Mouse (Mus musculus): ENCODE results near the gene Gm614. TPM values are rescaled to one million over a fixed set of nuclear protein-coding genes. Genes with fewer than 3 reads are reported as not detected.
A peak's percentile ranks its signal among the peaks of the same experiment; 100 is the strongest.

Gene Gm614
- total RNA-seq, 4 experiments from 2014 or later, result not detected

DNA sequence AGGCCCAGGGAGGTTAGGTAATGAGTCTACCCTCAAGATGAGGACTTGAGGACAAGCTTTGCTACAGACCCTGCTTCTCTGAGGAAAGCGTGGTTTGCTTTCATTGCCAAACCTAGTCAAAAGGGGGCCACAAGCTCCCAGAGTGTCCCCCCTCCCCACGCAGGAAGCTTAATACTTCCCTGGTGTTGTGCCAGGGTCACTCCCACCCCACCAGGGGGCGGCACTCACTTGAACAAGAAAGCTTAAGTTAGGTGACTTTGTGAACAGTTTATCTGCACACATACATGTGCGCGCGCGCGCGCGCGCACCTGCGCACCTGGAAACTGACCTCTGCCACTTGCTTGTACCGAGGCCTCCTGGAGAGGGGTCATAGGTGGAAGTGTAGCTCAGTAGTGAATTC lies 7.2 kb downstream of the Gm614 start:
- no peak for DNase-seq

DNA sequence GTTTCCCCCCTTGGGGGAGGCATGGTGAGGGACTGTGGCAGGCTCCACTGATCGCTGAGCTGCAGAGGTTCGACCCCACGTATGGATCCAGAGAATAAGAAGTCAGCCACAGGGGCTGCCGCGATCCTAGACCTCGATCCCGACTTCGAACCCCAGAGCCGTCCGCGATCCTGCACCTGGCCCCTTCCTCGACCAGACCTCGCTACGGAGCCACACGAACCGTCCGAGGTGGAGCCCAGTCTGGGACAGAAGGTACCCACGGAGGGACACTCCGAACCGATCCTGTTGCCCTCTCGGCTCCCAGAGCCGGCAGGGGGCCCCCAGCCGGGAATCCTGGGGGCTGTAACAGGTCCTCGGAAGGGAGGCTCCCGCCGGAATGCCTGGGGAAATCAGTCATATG lies 9.1 kb downstream of the Gm614 start:
- DNase-seq, result no peak

DNA sequence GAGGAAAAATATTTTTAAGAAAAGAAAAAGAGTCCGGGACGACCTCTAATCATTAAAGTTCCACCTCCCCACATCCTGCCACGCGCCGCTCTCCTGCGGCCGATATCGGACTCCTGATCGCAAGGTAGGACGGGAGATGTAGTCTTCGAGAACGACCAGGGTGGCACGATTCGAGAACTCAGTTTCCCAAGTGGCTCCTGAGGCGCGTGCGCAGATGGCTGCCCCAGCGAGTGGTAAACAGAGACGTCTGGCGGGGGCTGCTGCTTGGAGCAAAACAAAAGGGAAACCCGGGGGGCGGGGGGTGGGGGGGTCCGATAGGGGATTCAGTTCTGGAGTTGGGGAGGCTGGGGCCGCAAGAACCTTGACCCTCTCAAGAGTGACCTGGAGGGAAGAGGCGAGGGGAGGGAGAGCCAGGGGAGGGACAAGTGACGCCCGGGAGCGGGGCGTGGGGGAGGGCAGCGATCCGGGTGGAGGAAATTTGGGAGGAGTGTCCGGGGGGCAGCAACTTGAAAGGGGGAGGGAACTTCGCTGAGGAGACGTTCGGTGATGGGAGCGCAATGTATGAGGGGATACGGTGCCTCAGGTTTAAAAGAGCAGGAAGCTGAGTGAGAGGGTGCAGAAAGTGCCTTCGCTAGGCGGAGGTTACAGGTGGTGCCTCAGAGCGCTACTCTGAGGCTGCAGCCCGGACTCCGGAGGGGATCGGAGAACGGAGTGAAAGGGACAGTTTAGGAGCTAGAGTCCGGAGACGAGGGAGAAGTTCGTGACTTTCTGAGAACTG lies 9.7 kb downstream of the Gm614 start, which contains the start of gene Foxo4:
Gene Foxo4, plus strand, starts transcription at position 577 of the 778 bp plus-strand sequence.
- peak; percentile 85 for DNase-seq

DNA sequence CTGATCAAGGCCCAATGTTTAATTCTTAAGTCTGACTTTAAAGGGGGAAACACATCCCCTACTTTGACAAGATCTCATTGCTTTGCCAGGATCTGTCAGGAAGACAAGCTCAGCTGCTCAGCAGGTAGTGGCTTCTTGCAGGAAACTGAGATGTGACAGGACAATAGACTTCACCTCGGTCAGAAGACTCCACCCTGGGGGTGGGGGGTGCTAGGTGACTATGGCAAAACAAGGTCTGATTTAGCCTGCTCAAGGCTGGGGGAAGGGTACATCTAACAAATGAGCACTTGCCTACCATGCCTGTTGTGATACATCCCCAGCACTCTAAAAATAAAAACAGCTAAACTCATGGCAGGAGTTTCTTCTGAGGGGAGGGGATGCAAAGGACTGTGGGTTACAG lies 18.8 kb downstream of the Gm614 start:
- DNase-seq, result no peak

DNA sequence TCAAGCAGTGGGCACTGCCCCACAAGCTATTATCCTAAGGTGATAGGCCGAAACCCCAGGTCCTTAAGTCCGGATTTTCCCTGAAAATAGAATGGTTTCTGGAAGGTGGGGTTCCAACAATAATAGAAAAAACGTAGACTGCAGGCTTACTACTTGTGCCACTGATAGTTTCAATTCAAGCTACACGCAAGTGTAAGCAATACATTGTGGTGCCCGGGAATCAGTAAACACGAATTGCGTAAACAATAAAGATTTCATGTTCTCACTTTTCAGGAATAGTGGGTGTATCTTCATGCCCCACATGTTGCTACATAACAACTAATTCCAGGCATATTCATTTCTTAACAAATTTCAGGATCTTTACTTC lies 41.0 kb downstream of the Gm614 start:
- DNase-seq, result no peak

DNA sequence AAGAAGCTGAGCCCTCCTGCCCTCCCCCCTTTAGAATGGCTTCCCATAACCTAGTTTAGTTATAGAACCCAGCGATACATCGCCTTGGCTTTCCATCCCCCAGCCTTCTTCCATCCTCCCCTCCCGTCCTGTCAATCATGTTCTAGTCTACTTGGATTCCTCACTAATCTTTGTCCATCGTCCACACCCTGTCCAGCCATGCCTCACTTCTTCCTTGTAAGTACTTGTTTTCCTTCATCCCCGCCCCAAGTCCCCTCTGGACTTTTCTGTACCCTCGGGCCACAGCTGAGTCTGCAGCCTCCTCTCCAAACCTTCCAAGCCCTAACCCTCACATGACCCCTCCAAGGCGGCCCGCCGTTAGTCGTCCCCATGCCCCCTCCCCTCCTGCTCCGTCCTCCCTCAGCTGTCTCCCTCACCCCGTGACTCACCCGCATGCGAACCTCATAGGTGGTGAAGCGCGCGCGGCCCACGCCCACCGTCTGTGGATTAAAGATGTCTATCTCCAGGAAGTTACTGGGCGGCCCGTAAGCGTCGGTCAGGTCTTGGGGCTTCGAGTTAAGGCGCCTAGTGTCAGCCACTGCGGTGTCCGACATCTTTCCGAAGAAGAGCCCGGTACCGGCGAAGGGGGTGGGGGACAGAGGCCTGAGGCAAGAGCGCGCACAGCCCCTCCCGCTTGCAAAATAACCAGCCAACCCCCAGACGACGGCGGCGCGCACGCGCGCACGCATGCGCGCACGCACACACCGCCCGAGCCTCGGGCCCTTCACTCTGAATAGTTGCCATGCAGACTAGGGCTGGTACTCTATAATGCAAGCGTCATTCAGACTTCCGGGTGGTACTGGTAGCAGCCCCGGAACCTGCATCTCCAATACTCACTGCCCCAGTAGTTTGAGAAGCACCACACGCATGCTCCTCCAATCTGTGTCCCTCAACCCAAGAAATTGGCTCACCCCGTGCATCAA lies 41.7 kb downstream of the Gm614 start, which contains the start of gene Snx12:
Gene Snx12, minus strand, starts transcription at position 730 of the 962 bp plus-strand sequence.
- peak; percentile 86 for DNase-seq

Other genes with a start within 250 kb of the Gm614 start
- not detected for gene Tex11, start 204.3 kb downstream of the Gm614 start, total RNA-seq (2022)
- gene Slc7a3, start 178.0 kb downstream of the Gm614 start, total RNA-seq (2022), result 1 to 10 TPM in 2 of 4 experiments, under 1 TPM in 2; 0.42 to 1.5 (median 0.98) TPM
- 10 to 100 TPM; 49.1 to 69.9 (median 64.8) TPM for gene Snx12, start 41.4 kb downstream of the Gm614 start, total RNA-seq (2022)
- gene Foxo4, start 9.5 kb downstream of the Gm614 start, total RNA-seq (2022), result 10 to 100 TPM; 34.8 to 37.6 (median 36.7) TPM
- 1 to 10 TPM; 4.7 to 6.7 (median 6.5) TPM for gene Il2rg, start 4.3 kb upstream of the Gm614 start, total RNA-seq (2022)
- gene Gm20489, start 5.0 kb upstream of the Gm614 start, total RNA-seq (2022), result 1 to 10 TPM in 1 of 4 experiments, not detected in 3; 1.2 TPM
- 10 to 100 TPM; 28.9 to 61.1 (median 42.5) TPM for gene Med12, start 10.0 kb upstream of the Gm614 start, total RNA-seq (2022)
- 10 to 100 TPM; 23.5 to 27.3 (median 25.8) TPM for gene Nlgn3, start 35.2 kb upstream of the Gm614 start, total RNA-seq (2022)
- gene Gjb1, start 112.4 kb upstream of the Gm614 start, total RNA-seq (2022), result under 1 TPM in 1 of 4 experiments, not detected in 3; 0.48 TPM
- gene Zmym3, start 156.9 kb upstream of the Gm614 start, total RNA-seq (2022), result 100 to 1,000 TPM in 2 of 4 experiments, 10 to 100 TPM in 2; 87.4 to 124 (median 103) TPM
- gene Nono, start 165.3 kb upstream of the Gm614 start, total RNA-seq (2022), result 100 to 1,000 TPM; 175 to 204 (median 197) TPM
- gene Itgb1bp2, start 185.1 kb upstream of the Gm614 start, total RNA-seq (2022), result 1 to 10 TPM in 1 of 4 experiments, under 1 TPM in 3; 0.38 to 1.3 (median 0.67) TPM

Data from adrenal gland, adult 8-10 months (tissue).